Mouse (Mus musculus): ENCODE results near the gene Laptm4a. TPM values are rescaled to one million over a fixed set of nuclear protein-coding genes. Genes with fewer than 3 reads are reported as not detected.

Gene Laptm4a
- polyA plus RNA-seq, 1 experiment from 2014 or later, result 151 TPM

DNA sequence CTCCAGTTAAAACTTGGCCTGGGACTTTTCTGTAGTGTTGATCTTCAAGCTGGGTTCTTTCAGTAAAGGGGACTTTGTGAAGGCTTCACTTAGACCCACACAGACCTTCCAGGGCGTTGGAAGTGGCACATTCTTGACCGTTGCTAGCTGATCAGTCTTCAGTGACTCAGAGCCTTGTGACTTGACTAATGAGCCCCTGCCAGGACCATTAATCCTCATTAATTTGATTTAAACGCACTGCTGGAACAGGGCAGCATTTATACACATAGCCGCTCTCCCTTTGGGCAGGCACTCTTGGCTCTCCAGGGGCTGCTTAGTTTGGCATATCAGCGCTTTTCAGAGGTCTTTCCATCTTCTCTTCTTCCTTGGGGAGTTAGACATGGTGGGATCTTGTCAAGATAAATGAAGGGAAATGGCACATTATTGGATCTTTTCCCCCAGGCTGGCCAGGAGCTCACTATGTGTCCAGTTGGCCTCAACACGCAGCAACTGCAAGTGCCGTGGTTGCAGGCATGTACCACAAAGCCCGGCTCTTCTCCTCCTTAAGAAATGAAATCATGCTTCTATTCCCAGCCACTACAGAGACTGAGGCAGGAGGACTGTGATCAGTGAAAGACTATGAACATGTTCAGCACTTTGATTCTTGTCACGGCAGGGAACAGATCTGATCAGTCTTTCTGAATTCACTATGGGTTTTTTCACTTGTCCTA lies 40.3 kb downstream of the Laptm4a start:
- peaks cover 5% of the 10 kb centered on the region; the same call in 1 of the 2 replicates for H3K4me1 ChIP-seq (ENCODE audit: control insufficient read depth, insufficient read depth, low read length)
- no peak overlapping the region for H3K4me2 ChIP-seq (ENCODE audit: low read length)
- no peaks in the 10 kb centered on the region for H3K36me3 ChIP-seq (ENCODE audit: control insufficient read depth, insufficient read depth, low read length)
- no peak for DNase-seq
- ATAC-seq (ENCODE audit: low FRiP score, low TSS enrichment), result no peak
- H3K9ac ChIP-seq (replicated peaks; ENCODE audit: low read length), result no peak overlapping the region
- H3K27me3 ChIP-seq (ENCODE audit: control insufficient read depth, insufficient read depth, low read length), result no peaks in the 10 kb centered on the region
- no peak overlapping the region for H3K4me3 ChIP-seq (replicated peaks; ENCODE audit: low read depth, low read length)
- H3K27ac ChIP-seq (replicated peaks; ENCODE audit: low read depth, low read length), result no peak overlapping the region
- no peaks in the 10 kb centered on the region for H3K9me3 ChIP-seq (ENCODE audit: control insufficient read depth, low read length)
- WGBS, result 59% methylated on average over 9 of the region's 9 CpGs

DNA sequence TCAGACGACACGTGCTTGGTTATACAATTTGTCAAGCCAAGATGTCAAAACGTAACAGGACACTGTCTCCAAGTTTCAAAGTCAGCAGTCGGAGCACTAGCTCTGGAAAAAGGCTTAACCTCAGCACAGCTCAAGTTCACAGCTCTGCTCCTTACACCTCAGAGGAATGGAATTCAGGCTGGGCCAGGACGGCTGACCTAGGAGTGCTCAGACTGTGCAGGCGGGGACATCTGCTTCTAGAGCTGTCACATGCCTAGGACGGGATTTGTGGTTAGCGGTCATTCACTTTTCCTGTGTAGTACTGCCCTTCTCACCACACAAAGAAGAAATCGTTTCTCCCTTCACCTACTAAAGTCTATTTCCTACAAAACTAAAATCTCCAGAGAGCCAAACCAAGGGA lies 48.4 kb downstream of the Laptm4a start:
- H3K9me3 ChIP-seq (ENCODE audit: control insufficient read depth, low read length), result no peaks in the 10 kb centered on the region
- no peak overlapping the region for H3K27ac ChIP-seq (replicated peaks; ENCODE audit: low read depth, low read length)
- H3K4me1 ChIP-seq (ENCODE audit: control insufficient read depth, insufficient read depth, low read length), result 0 out of 2 replicates have a peak, but pooled peaks cover 3% of the 10 kb centered on the region
- WGBS, result 50% methylated on average over 9 of the region's 9 CpGs
- ATAC-seq (ENCODE audit: low FRiP score, low TSS enrichment) (no peak), DNase-seq (no peak)
- no peak overlapping the region for H3K4me3 ChIP-seq (replicated peaks; ENCODE audit: low read depth, low read length)
- H3K27me3 ChIP-seq (ENCODE audit: control insufficient read depth, insufficient read depth, low read length), result no peaks in the 10 kb centered on the region
- no peak overlapping the region for H3K4me2 ChIP-seq (ENCODE audit: low read length)
- H3K9ac ChIP-seq (replicated peaks; ENCODE audit: low read length), result no peak overlapping the region
- H3K36me3 ChIP-seq (ENCODE audit: control insufficient read depth, insufficient read depth, low read length), result no peaks in the 10 kb centered on the region

DNA sequence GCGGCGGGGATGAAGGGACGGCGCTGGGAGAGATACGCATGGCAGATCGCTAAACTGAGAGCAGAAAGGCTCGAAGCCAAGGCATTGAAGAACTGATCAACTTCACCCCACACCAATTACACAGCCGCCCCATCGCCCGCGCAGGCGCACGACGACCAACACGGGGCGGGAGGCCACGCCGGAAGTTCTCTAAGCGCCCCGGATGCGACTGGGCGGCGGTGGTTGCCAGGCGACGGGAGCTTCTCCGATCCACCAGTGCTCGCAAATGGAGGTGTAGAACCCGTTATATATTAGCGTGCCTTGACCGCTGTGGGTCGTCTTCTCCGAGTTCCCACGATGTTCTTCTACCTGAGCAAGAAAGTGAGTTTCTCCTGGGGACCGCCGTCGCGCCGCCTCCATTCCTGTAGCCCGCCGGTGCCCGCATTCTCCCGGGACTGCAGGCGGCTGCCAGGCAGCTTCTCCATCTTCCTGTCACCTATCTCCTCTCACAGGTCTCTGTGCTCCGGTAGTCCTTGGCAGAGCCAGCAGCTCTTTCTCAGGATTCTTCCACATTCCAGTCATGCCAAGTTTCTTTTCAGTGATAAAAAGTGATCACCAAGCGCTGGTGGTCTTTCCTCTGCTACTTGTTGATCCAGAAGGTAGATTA lies 52.5 kb downstream of the Laptm4a start, which contains the start of gene Wdr35:
Wdr35 (plus strand) TSS at position 73 of the 646 bp plus-strand sequence.
- Histone ChIP-seq H3K9ac (replicated peaks; ENCODE audit: low read length) (peak within 1 kb of the TSS; percentile 57), H3K27me3 (ENCODE audit: control insufficient read depth, insufficient read depth, low read length) (no peaks in the 10 kb centered on the region), H3K4me3 (replicated peaks; ENCODE audit: low read depth, low read length) (peak within 1 kb of the TSS; percentile 69), H3K27ac (replicated peaks; ENCODE audit: low read depth, low read length) (peak within 1 kb of the TSS; percentile 82), H3K36me3 (ENCODE audit: control insufficient read depth, insufficient read depth, low read length) (peaks cover 8% of the 10 kb centered on the region), H3K4me2 (ENCODE audit: low read length) (peak within 1 kb of the TSS; percentile 82), H3K9me3 (ENCODE audit: control insufficient read depth, low read length) (no peaks in the 10 kb centered on the region), H3K4me1 (ENCODE audit: control insufficient read depth, insufficient read depth, low read length) (0 out of 2 replicates have a peak, but pooled peaks cover 7% of the 10 kb centered on the region)
- peak; percentile 96 for ATAC-seq (ENCODE audit: low FRiP score, low TSS enrichment)
- peak; percentile 97 for DNase-seq
- under 1% methylated on average over 45 of the region's 45 CpGs for WGBS

DNA sequence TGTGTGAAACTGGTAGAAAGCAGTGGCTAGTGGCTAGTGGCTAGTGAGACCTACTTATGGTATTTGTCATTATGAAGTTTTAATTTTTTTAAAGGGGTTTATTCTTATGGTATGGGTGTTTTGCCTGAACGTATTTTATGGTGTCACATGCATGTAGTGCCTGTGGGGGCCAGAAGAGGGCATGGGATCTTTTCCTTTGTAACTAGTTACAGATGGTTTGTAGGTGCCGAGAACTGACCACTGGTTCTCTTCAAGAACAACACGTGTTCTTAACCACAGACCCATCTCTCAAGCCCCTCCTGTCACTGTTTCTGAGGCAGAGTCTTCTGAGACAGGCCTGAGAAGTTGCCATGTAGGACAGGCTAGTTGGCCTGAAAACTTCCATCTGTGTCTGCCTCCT lies 53.6 kb downstream of the Laptm4a start:
- Histone ChIP-seq H3K36me3 (ENCODE audit: control insufficient read depth, insufficient read depth, low read length) (peaks cover 18% of the 10 kb centered on the region), H3K4me1 (ENCODE audit: control insufficient read depth, insufficient read depth, low read length) (0 out of 2 replicates have a peak, but pooled peaks cover 7% of the 10 kb centered on the region), H3K27ac (replicated peaks; ENCODE audit: low read depth, low read length) (no peak overlapping the region), H3K9me3 (ENCODE audit: control insufficient read depth, low read length) (no peaks in the 10 kb centered on the region), H3K9ac (replicated peaks; ENCODE audit: low read length) (no peak overlapping the region), H3K27me3 (ENCODE audit: control insufficient read depth, insufficient read depth, low read length) (no peaks in the 10 kb centered on the region), H3K4me3 (replicated peaks; ENCODE audit: low read depth, low read length) (peak overlapping the region; percentile 69; the same call in 1 of the 2 replicates), H3K4me2 (ENCODE audit: low read length) (peak overlapping the region; percentile 82; the same call in 1 of the 2 replicates)
- no peak for ATAC-seq (ENCODE audit: low FRiP score, low TSS enrichment)
- WGBS, result 87% methylated on average over 3 of the region's 3 CpGs
- DNase-seq, result no peak

Other genes with a start within 250 kb of the Laptm4a start
- 69.9 and 83.5 TPM in 2 replicates for gene Pum2, start 247.5 kb upstream of the Laptm4a start, polyA plus RNA-seq (2014; fragmentation: Nextera tagmentation; extraction: Ambion mirVana)
- 12.2 and 19.2 TPM in 2 replicates for gene Sdc1, start 150.3 kb upstream of the Laptm4a start, polyA plus RNA-seq (2014; fragmentation: Nextera tagmentation; extraction: Ambion mirVana)
- 0.11 and 0.13 TPM in 2 replicates for gene Matn3, start 26.3 kb downstream of the Laptm4a start, polyA plus RNA-seq (2014; fragmentation: Nextera tagmentation; extraction: Ambion mirVana)
- 15.2 and 22.2 TPM in 2 replicates for gene Wdr35, start 52.2 kb downstream of the Laptm4a start, polyA plus RNA-seq (2014; fragmentation: Nextera tagmentation; extraction: Ambion mirVana)
- 9.1 and 9.6 TPM in 2 replicates for gene Ttc32, start 108.3 kb downstream of the Laptm4a start, polyA plus RNA-seq (2014; fragmentation: Nextera tagmentation; extraction: Ambion mirVana)